Mouse (Mus musculus): ENCODE results near the gene F930015N05Rik. TPM values are rescaled to one million over a fixed set of nuclear protein-coding genes. Genes with fewer than 3 reads are reported as not detected.

Gene F930015N05Rik
- total RNA-seq, 2 experiments from 2014 or later: not detected

Other genes starting within 250 kb of the F930015N05Rik start
- under 1 TPM; 0.27 to 0.59 TPM for gene Hs3st3a1, start 1.3 kb downstream of the F930015N05Rik start, total RNA-seq (2021)